Mouse (Mus musculus) urinary bladder, postnatal 36 days (tissue): Measurements from ENCODE around the gene Rnps1.

ENCODE experiments used
- DNase-seq, 2 experiments: peaks; one replicate each; pipeline ENCODE4 v3.0.0; 2022; ENCODE audit warnings: low spot score in 2 of 2, mixed read lengths in 1 of 2

The Rnps1 gene

DNA sequence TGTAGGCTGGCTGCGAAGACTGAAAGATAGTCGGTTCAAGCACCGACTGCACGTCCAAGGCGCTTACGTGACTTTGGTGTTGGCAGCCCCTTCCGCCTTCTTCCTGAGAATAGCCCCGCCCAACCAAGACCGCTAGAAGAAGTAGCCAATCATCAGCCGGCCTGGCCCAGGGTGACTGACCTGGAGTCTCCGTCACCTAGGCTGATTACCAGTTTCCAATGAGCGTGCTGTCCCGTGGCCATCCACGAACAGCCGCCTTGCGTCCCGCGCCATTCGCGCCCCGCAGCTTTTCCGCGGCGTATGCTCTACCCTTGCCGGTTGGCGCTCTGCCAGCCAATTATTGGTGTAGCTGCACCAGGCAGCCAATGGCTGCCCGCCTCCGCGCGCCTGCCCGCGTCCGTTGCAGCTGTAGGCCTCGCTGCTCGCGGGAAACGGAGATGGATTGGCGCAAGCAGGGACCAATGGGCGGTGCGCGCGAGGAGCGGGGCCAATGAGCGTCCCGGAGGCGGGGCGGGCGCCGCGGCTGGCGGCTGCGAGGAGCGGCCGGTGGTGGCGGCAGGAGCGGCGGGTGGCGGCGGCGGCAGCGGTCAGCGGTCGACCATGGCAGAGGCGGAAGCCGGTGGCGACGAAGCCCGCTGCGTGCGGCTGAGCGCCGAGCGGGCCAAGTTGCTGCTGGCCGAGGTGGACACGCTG is 55.7 kb downstream of the Rnps1 start, which contains the start of the genes E4f1 and Pgp:
Gene E4f1, minus strand, starts transcription at position 404 of the 693 bp plus-strand sequence.
Gene Pgp, plus strand, starts transcription at position 483 of the 693 bp plus-strand sequence.
- peak; percentile 97 to 98 for DNase-seq

- no peak for DNase-seq
Measured at GRCm38 (mm10) chr17:24470701-24471527, 56.5 kb downstream of the Rnps1 start.

DNA sequence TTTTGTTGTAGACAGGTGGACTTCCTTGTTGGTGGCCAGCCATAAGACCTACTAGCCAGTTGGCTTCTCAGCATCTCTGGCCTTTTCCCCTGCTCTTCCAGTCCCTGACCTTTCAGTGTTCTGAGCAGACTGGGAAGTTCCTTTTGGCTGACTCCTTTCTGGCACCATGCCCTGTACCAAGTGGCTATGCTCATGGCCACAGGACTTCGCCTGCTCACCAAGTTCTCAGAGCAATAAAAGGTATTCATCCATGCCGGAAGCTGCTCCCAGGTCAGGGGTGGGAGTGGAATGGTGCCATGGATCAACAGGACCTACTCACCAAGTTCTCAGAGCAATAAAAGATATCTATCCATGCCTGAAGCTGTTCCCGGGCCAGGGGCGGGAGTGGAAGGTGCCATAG is 58.1 kb downstream of the Rnps1 start:
- peak in 1 of 2 experiments; percentile 58 for DNase-seq

GRCm38 (mm10) chr17:24473612-24474275 is 59.4 kb downstream of the Rnps1 start, which contains the start of gene Bricd5:
Bricd5 (plus strand) TSS chr17:24473884.
- no peak for DNase-seq

DNA sequence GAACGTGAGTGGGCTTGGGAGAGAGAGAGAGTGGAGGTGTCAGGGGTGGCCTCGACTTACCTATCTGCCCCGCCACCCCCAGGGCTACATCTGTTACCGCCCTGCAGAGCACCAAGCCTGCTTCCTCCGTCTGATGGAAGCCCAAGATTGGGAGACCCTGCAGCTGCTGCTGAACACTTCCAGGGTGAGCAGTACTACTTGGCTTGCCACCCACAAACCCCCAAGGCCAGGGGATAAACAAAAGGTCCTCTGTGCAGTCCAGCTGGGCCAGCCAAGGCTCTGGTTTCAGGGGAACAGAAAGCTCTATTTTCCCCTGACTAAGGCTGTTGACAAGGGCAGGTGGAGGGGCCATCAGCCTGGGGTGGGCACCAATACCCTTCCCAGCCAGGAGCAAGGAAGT is 60.2 kb downstream of the Rnps1 start:
- DNase-seq, result no peak
